ENCODE assay signal across 26 mouse cellular contexts in genomic region chr2:169088301-169088700, GRCm38 (mm10).
A peak's percentile ranks its signal among the peaks of the same experiment; 100 is the strongest.
DNase-seq lines count a peak whose midpoint lies in the region; ATAC-seq and TF ChIP-seq lines count a peak whose summit lies in the region.
"Had no signal": no experiment of that assay in that cellular context is flagged by ENCODE, and none has a peak within 500 bp of the region (broad histone marks: within the 10 kb centered on the region; RNA-seq: fewer than 3 reads in every experiment).

No protein-coding gene starts in this region.

- H3K9me3 ChIP-seq in midbrain, postnatal 0 days (ENCODE audit: low read length): no peaks in the 10 kb centered on the region
- no peaks in the 10 kb centered on the region; the same call in 1 of the 2 replicates for H3K9me3 ChIP-seq in midbrain, embryonic 16.5 days (replicated peaks; ENCODE audit: control insufficient read depth, low read length, poor library complexity, severe bottlenecking)

- H3K27me3 ChIP-seq in midbrain, postnatal 0 days (ENCODE audit: insufficient read depth, low read length): no peaks in the 10 kb centered on the region
- H3K27me3 ChIP-seq in midbrain, embryonic 16.5 days (ENCODE audit: control insufficient read depth, insufficient read depth, low read depth, low read length): no peaks in the 10 kb centered on the region
- H3K27me3 ChIP-seq: embryonic facial prominence, embryonic 13.5 days; heart, embryonic 12.5 days; hindbrain, embryonic 13.5 days; lung, embryonic 15.5 days had no signal

- H3K4me2 ChIP-seq in midbrain, postnatal 0 days (ENCODE audit: low read depth, low read length, poor library complexity, severe bottlenecking): no peak overlapping the region
- H3K4me2 ChIP-seq in midbrain, embryonic 16.5 days (ENCODE audit: low read length): no peak overlapping the region
- H3K4me2 ChIP-seq: heart, embryonic 12.5 days; hindbrain, embryonic 13.5 days; lung, embryonic 15.5 days had no signal

- no peak overlapping the region for H3K9ac ChIP-seq in midbrain, postnatal 0 days (replicated peaks; ENCODE audit: low read length, poor library complexity, severe bottlenecking)
- H3K9ac ChIP-seq in midbrain, embryonic 16.5 days (ENCODE audit: low read depth, low read length): no peak overlapping the region
- H3K9ac ChIP-seq: embryonic facial prominence, embryonic 13.5 days; heart, embryonic 12.5 days; hindbrain, embryonic 13.5 days; liver, embryonic 14.5 days; lung, embryonic 15.5 days had no signal

- peak; percentile 20 for DNase-seq in kidney, postnatal 10 days
- DNase-seq in kidney, postnatal 36 days: no peak
- no peak for DNase-seq in midbrain, postnatal 0 days (ENCODE audit: low spot score)
- DNase-seq in R1 (ENCODE audit: low read depth, low spot score): peak; percentile 88
- DNase-seq in cerebellum, adult 11 months: no peak
- no peak for DNase-seq in layer of hippocampus, adult 8-10 months (ENCODE audit: low spot score in 2 of 2)
- DNase-seq: adrenal gland, postnatal 14 days; cerebellum, adult 11-12 months; cerebellum, postnatal 10 days; gastrocnemius, adult 2 months; heart, adult 2 months; heart, postnatal 4 days; kidney, adult 2 months; liver; midbrain, embryonic 14.5 days; right cerebral cortex, postnatal 25 days; spleen, adult 18-20 months had no signal

- WGBS in midbrain, postnatal 0 days: 85% methylated on average over 10 of the region's 10 CpGs
- 88% methylated on average over 10 of the region's 10 CpGs for WGBS in midbrain, embryonic 16.5 days

- TF ChIP-seq CTCF in midbrain, postnatal 0 days (IDR thresholded peaks at IDR 0.05): 0 out of 2 replicates have a peak, but pooled peaks have one; percentile 5

- H3K27ac ChIP-seq in midbrain, postnatal 0 days (ENCODE audit: low read depth, low read length): no peak overlapping the region
- no peak overlapping the region for H3K27ac ChIP-seq in midbrain, embryonic 16.5 days (ENCODE audit: low read length)
- H3K27ac ChIP-seq: embryonic facial prominence, embryonic 13.5 days; forebrain, embryonic 10.5 days; gastrocnemius, adult 2 months; heart, adult 2 months; hindbrain, embryonic 13.5 days; liver, embryonic 14.5 days; lung, embryonic 15.5 days had no signal

- H3K4me1 ChIP-seq in midbrain, postnatal 0 days (ENCODE audit: insufficient read depth, low read length): no peaks in the 10 kb centered on the region
- no peaks in the 10 kb centered on the region for H3K4me1 ChIP-seq in midbrain, embryonic 16.5 days (ENCODE audit: control insufficient read depth, insufficient read depth, low read length)
- H3K4me1 ChIP-seq: heart, embryonic 12.5 days; lung, embryonic 15.5 days had no signal

- no peak for ATAC-seq in midbrain, postnatal 0 days (ENCODE audit: low FRiP score)
- no peak for ATAC-seq in midbrain, embryonic 16.5 days
- ATAC-seq: forebrain, embryonic 16.5 days had no signal

- no peaks in the 10 kb centered on the region for H3K36me3 ChIP-seq in midbrain, postnatal 0 days (ENCODE audit: insufficient read depth, low read length)
- H3K36me3 ChIP-seq in midbrain, embryonic 16.5 days (ENCODE audit: control insufficient read depth, insufficient read depth, low read length): no peaks in the 10 kb centered on the region
- H3K36me3 ChIP-seq: embryonic facial prominence, embryonic 13.5 days; forebrain, embryonic 10.5 days; G1E; heart, embryonic 12.5 days; hindbrain, embryonic 13.5 days; lung, embryonic 15.5 days had no signal

- no peak overlapping the region for H3K4me3 ChIP-seq in midbrain, postnatal 0 days (ENCODE audit: low read depth, low read length)
- H3K4me3 ChIP-seq in midbrain, embryonic 16.5 days (ENCODE audit: low read depth, low read length): no peak overlapping the region
- H3K4me3 ChIP-seq: embryonic facial prominence, embryonic 13.5 days; forebrain, embryonic 10.5 days; gastrocnemius, adult 2 months; heart, adult 2 months; heart, embryonic 12.5 days; hindbrain, embryonic 13.5 days; lung, embryonic 15.5 days had no signal

Comparison
In these comparisons a context has a peak if more than half of its experiments do, and no peak if none do; other contexts are left out.
1. DNase-seq: peak in kidney, postnatal 10 days (single experiment) and R1 (single experiment); none in kidney, postnatal 36 days (0 of 2), midbrain, postnatal 0 days (single experiment), cerebellum, adult 11 months (single experiment) and layer of hippocampus, adult 8-10 months (0 of 2).